Mouse (Mus musculus) ES-Bruce4 (cell line): ENCODE measurements at regions not wholly inside any gene's neighbourhood (a gene's known extent, or its start where the extent isn't known, plus 50 kb on each side); places are given as distances from the start of the nearest gene placed in this dataset.

Experiments
- H3K27ac ChIP-seq: 2 replicates; pipeline ENCODE4 v1.5.1; 2012; ENCODE audit warnings: low read length, inconsistent platforms; ENCODE audit not compliant: insufficient read depth
- H3K27me3 ChIP-seq: 2 replicates; pipeline ENCODE4 v1.6.1; 2012; ENCODE audit warnings: mild to moderate bottlenecking, low read length, inconsistent platforms; ENCODE audit not compliant: control insufficient read depth, poor library complexity, insufficient read depth, severe bottlenecking
- H3K36me3 ChIP-seq: 2 replicates; pipeline ENCODE4 v1.6.1; 2012; ENCODE audit warnings: inconsistent platforms, mild to moderate bottlenecking, low read length, moderate library complexity; ENCODE audit not compliant: control insufficient read depth, poor library complexity, insufficient read depth, severe bottlenecking
- H3K4me1 ChIP-seq: one replicate; pipeline ENCODE4 v1.8.1; 2011; ENCODE audit warnings: low read length; ENCODE audit not compliant: control insufficient read depth, insufficient read depth
- H3K4me3 ChIP-seq: 2 replicates; pipeline ENCODE4 v1.5.1; 2011; ENCODE audit warnings: low read depth, mild to moderate bottlenecking, low read length
- H3K9ac ChIP-seq: 2 replicates; pipeline ENCODE4 v1.6.1; 2012; ENCODE audit warnings: low read depth, mild to moderate bottlenecking, inconsistent platforms; ENCODE audit not compliant: poor library complexity, severe bottlenecking
- H3K9me3 ChIP-seq: replicated peaks from 2 replicates; pipeline ENCODE4 v1.6.1; 2012; ENCODE audit warnings: mild to moderate bottlenecking, low read length, inconsistent platforms; ENCODE audit not compliant: control insufficient read depth, poor library complexity, insufficient read depth, severe bottlenecking
- CTCF ChIP-seq: IDR thresholded peaks from one replicate; pipeline ENCODE4 v1.8.1; 2011; ENCODE audit warnings: low read depth, low read length
- EP300 ChIP-seq: IDR thresholded peaks from 2 replicates; pipeline ENCODE4 v1.6.1; 2011; ENCODE audit warnings: low read depth, low read length; ENCODE audit not compliant: insufficient read depth
- POLR2A ChIP-seq: IDR thresholded peaks from one replicate; pipeline ENCODE4 v1.8.1; 2011; ENCODE audit warnings: low read length; ENCODE audit not compliant: insufficient read depth

DNA sequence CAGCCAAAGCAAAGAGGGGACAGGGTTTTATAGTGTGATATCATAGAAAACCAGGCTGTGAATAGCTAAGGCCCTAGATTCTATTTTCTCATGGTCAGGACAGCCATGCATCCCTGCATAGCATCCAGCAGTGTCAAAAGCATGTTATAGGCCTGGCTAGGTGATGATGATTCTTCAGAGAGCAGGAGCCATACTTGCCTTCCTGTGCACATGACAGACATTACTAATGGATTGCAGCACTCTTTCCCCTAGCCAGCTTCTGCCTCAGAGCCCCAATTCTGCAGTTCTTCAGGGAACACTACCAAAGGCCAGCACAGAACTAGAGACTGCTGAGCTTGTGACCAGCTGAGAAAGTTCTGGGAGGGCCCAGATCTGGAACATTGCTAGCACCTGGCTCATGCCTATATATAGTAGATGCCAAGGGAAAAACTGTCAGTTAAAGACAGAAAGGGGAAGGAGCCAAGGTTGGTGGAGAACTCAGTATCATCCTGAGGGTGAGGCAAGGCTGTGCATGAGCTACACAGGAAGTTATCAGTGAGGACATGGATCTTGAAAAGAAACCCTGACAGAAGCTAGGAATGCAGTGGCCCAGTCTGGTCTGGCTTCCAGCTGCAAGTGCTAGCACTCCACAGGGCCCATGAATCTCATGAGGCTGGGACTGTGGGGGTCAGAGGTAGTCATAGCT lies 95.6 kb downstream of the 1810010D01Rik start:
- Histone ChIP-seq H3K27me3 (no peaks in the 10 kb centered on the region), H3K9ac (no peak overlapping the region), H3K27ac (no peak overlapping the region), H3K36me3 (no peaks in the 10 kb centered on the region), H3K4me1 (peaks cover 2% of the 10 kb centered on the region), H3K9me3 (no peaks in the 10 kb centered on the region), H3K4me3 (no peak overlapping the region)
- TF ChIP-seq EP300 (no peak), CTCF (no peak), POLR2A (no peak)

DNA sequence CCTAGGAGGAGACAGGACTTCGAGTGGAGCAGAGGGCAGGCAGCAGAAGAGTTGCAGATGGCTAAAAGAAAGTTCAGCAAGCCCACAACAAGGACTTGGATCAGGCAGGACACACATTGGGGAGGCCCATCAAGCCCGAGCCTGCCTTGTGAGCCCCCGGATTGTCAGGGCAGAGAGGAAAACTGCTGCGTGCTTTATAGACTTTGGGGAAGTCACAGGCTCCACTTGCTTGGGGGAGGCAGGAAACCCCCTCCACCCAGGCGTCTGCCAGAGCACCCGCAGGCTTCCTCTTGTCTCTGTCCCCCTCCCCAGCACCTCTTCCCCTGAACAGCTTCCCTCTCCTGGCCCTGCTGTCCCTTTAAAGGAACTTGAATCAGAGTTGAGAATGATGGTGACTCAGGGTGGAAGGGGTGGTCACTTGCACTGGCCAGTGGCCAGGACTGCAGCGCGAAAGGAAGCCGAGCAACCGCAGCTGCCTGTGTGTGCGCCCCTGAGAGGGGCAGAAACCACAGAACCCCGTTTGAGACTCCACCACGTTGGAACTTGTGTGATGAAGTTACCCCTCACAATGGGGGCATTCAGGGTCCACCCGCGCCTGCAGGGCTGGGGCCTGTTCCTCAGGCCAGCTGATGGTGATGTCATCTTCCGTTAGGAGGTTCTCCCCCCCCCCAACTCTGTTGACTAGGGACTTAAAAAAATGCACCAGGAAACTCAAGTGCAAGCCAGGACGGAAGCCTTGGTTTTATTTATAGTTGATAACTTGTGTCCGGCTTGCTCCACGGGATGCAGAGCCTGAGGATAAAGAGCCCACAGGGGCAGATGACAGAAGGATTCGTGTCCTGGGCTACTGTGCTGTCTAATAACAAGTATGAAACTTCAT lies 96.4 kb downstream of the 1810010D01Rik start:
- H3K9ac ChIP-seq, result no peak overlapping the region
- no peak for TF ChIP-seq EP300
- TF ChIP-seq CTCF, result no peak
- no peak for TF ChIP-seq POLR2A

DNA sequence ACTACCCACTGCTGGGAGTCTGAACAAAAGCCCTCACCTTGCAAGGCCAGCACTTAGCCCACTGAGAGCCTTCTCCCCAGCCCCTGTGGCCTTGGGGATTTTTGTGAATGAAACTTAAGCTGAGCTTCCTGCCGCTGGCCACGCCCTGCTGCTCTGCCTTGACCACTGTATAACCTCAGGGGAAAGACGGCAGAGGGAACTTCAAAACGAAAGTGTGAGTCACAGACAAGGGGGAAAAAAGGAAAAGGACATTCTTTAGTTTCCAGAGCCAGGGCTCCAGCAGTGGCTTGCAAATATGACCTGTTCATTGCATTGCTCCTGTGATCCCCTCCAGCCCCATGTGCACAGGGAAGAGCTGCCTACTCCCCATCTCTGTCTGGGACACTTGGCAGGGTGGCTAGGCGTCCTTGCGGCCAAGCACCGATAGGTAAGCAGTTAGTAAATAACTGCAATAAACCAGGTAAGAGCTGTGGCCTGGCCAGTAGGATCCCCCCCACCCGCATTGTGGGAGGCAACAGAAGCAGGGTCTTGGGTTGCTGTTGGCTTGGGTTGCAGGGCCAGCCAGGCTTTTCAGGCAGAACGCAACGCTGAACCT lies 97.2 kb downstream of the 1810010D01Rik start:
- Histone ChIP-seq H3K36me3 (no peaks in the 10 kb centered on the region), H3K27me3 (no peaks in the 10 kb centered on the region), H3K9me3 (no peaks in the 10 kb centered on the region), H3K27ac (no peak overlapping the region), H3K9ac (no peak overlapping the region), H3K4me1 (peaks cover 2% of the 10 kb centered on the region), H3K4me3 (no peak overlapping the region)
- no peak for TF ChIP-seq POLR2A
- no peak for TF ChIP-seq CTCF
- peak; percentile 66; the same call in 1 of the 2 replicates for TF ChIP-seq EP300

More for the DNA sequence above, 96.4 kb downstream of the 1810010D01Rik start:
- no peak overlapping the region for H3K4me3 ChIP-seq
- H3K9me3 ChIP-seq, result no peaks in the 10 kb centered on the region
- H3K36me3 ChIP-seq, result no peaks in the 10 kb centered on the region
- H3K4me1 ChIP-seq, result peaks cover 2% of the 10 kb centered on the region
- no peak overlapping the region for H3K27ac ChIP-seq
- no peaks in the 10 kb centered on the region for H3K27me3 ChIP-seq

DNA sequence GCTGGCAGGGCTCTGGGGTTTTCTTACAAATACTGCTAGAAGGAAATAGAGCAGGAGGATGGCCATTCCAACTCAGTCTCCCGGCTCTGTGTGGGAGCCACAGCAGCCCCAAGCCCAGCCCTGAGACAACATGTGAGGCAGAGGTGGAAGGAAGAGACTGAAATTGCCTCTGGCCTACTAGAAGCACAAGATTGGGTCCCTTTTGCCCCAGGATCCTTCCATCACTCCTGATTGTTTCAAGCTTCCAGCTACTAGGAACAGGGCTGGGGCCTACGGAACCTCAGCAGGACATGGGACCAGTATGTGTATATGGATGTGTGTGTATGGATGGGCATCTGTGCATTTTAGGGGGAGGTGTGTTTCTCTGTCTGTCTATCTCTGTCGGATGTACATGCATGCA lies 97.9 kb downstream of the 1810010D01Rik start:
- no peak for TF ChIP-seq POLR2A
- Histone ChIP-seq H3K4me3 (no peak overlapping the region), H3K4me1 (peaks cover 2% of the 10 kb centered on the region), H3K27me3 (no peaks in the 10 kb centered on the region), H3K36me3 (no peaks in the 10 kb centered on the region), H3K27ac (no peak overlapping the region), H3K9ac (no peak overlapping the region), H3K9me3 (no peaks in the 10 kb centered on the region)

DNA sequence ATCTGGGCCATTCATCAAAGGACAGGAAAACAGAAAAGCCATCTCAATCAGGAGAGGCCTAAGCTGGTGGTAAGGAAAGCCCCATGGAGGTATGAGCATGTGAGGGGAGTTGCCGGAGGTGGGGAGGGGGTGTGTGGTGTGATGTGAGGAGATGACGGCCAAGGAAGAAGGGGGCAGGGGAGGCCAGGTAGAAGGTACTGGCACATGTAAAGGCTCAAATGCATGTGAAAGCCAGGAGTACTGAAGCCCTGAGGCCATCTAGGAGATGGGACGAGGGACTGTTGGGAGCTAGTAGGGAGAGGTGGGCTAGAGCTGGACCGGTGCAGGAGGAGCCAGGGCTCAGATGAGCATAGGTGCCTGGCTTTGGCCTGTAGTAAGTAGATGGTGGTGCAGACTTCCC lies 98.4 kb downstream of the 1810010D01Rik start:
- H3K27ac ChIP-seq, result no peak overlapping the region
- H3K9ac ChIP-seq, result no peak overlapping the region
- TF ChIP-seq EP300, result no peak
- TF ChIP-seq CTCF, result no peak
- TF ChIP-seq POLR2A, result no peak

DNA sequence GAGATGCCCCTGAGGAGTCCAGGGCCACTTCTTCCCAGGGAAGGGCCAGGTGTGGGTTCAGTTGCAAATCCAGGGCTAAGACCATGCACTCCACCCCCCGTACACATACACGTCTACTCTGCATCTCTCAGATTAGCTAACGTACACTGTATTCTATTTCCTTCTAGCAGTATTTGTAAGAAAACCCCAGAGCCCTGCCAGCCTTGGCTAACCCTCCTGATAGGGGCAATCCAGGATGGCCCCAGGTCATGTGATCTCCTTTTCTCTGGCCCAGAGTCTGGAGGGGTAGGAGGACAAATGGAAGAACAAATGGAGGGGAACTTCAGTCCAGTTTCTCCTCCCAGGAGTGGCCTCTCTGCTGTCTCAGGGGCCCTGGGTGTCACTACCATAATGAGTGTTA lies 98.9 kb downstream of the 1810010D01Rik start:
- no peak overlapping the region for H3K4me3 ChIP-seq
- H3K27me3 ChIP-seq, result no peaks in the 10 kb centered on the region
- no peaks in the 10 kb centered on the region for H3K9me3 ChIP-seq
- no peak overlapping the region for H3K9ac ChIP-seq
- H3K27ac ChIP-seq, result no peak overlapping the region
- H3K4me1 ChIP-seq, result peaks cover 2% of the 10 kb centered on the region
- H3K36me3 ChIP-seq, result no peaks in the 10 kb centered on the region
- no peak for TF ChIP-seq CTCF
- no peak for TF ChIP-seq EP300
- TF ChIP-seq POLR2A, result no peak

More for the DNA sequence above, 98.4 kb downstream of the 1810010D01Rik start:
- Histone ChIP-seq H3K36me3 (no peaks in the 10 kb centered on the region), H3K9me3 (no peaks in the 10 kb centered on the region), H3K4me3 (no peak overlapping the region), H3K4me1 (peaks cover 2% of the 10 kb centered on the region), H3K27me3 (no peaks in the 10 kb centered on the region)
